Mouse (Mus musculus) gastrocnemius, postnatal 25 days (tissue): ENCODE results near the gene Gm10600. TPM values are rescaled to one million over a fixed set of nuclear protein-coding genes. Genes with fewer than 3 reads are reported as not detected.
"Not testable (repeated sequence)": the region's sequence is repeated elsewhere in the genome, so short reads cannot be mapped to it uniquely, and the experiment has no call there.

Source experiments
- DNase-seq: peaks from one replicate; pipeline ENCODE4 v3.0.0; 2022
- long read RNA-seq, 2 experiments: library from polyadenylated mRNA; stranded (forward); transcript quantifications; one replicate each; pipeline ENCODE4 v2.0.0; 2021
- total RNA-seq, 2 experiments: library from RNA; stranded (reverse); gene quantifications; 1 replicate in 1 of 2; 2 replicates in 1 of 2; pipeline ENCODE4 v1.2.3; 2021

Gene Gm10600
- total RNA-seq = under 1 TPM; 0.43 to 0.46 TPM
- long read RNA-seq, experiment 1 = 0 reads
- long read RNA-seq, experiment 2 = 0 reads

- DNase-seq = not testable (repeated sequence)
Measured at GRCm38 (mm10) chr4:42240339-42240738, at the start of gene Gm10600. Gene Gm10600, plus strand, starts transcription at chr4:42240639.

- DNase-seq = not testable (repeated sequence)
Measured at GRCm38 (mm10) chr4:42255467-42255866, 15.0 kb downstream of the Gm10600 start, which contains the start of gene Ccl21b. Gene Ccl21b, plus strand, starts transcription at chr4:42255767.

Other genes with a start within 250 kb of the Gm10600 start
- not detected for gene Gm21093, start 205.9 kb upstream of the Gm10600 start, total RNA-seq
- gene Gm3893, start 149.4 kb upstream of the Gm10600 start, total RNA-seq = not detected
- gene Gm13304, start 125.8 kb upstream of the Gm10600 start, total RNA-seq = 10 to 100 TPM in 1 of 2 experiments, 1 to 10 TPM in 1; 8.2 to 14.6 TPM
- gene Gm13306, start 87.2 kb upstream of the Gm10600 start, total RNA-seq = 1 to 10 TPM in 1 of 2 experiments, not detected in 1; 1.1 TPM
- under 1 TPM in 1 of 2 experiments, not detected in 1; 0.84 TPM for gene Gm13305, start 72.0 kb upstream of the Gm10600 start, total RNA-seq
- not detected for gene Ccl21b, start 15.1 kb downstream of the Gm10600 start, total RNA-seq
- gene Gm21953, start 53.6 kb downstream of the Gm10600 start, total RNA-seq = not detected
- gene Fam205a3, start 77.7 kb downstream of the Gm10600 start, total RNA-seq = not detected
- not detected for gene Gm21586, start 198.7 kb downstream of the Gm10600 start, total RNA-seq
- not detected for gene Gm2163, start 226.1 kb downstream of the Gm10600 start, total RNA-seq